Mouse (Mus musculus) retina, postnatal 1 day (tissue): ENCODE results near the gene Dyrk1a.
"Not testable (repeated sequence)": the region's sequence is repeated elsewhere in the genome, so short reads cannot be mapped to it uniquely, and the experiment has no call there.

Experiments
- DNase-seq: peaks from one replicate; pipeline ENCODE4 v3.0.0-alpha.2; 2012

Gene Dyrk1a

GRCm38 (mm10) chr16:94641799-94642198 is 72.0 kb downstream of the Dyrk1a start:
- DNase-seq = no peak

- DNase-seq = no peak
Observed at GRCm38 (mm10) chr16:94647153-94647552, 77.3 kb downstream of the Dyrk1a start.

DNA sequence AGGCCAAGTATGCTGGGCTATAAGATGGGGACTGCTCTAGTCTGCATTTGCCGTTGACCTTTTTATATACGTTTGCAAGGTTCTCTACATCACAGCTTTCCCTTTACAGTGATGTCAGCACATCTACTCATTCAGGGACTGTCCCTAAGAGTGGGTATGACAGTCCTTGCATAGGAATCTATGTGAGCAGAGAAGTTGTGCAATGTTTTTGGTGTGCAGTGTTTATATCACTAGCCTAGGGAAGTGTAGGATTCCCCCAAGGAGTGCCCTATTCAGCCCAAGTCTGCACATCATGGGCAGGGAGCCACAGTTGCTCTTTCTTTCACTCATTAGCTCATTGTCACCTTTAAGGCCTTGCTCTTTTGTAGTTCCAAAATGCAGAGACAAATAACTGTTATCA is 78.1 kb downstream of the Dyrk1a start:
- no peak for DNase-seq

DNA sequence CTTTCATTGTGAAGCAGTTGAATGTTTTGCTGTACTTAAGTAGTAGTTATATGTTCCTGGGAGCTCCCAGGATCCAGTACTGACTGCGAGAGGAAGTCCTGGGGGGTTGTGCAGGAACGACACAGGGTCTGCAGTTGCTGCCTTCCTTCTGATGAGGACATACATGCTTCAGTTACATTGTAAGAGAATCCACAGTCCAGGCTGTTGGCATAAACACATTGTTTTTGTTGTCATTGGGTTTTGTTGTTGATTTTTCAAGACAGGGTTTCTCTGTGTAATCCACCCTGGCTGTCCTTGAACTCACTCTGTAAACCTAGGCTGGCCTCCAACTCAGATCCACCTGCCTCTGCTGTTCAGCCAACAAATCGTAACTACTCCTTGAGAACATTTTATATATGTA is 80.1 kb downstream of the Dyrk1a start:
- DNase-seq = no peak

- DNase-seq = no peak
Observed at GRCm38 (mm10) chr16:94652091-94652713, 82.4 kb downstream of the Dyrk1a start.

- no peak for DNase-seq
Observed at GRCm38 (mm10) chr16:94655083-94655482, 85.3 kb downstream of the Dyrk1a start.

GRCm38 (mm10) chr16:94656891-94657290 is 87.1 kb downstream of the Dyrk1a start:
- no peak for DNase-seq

DNA sequence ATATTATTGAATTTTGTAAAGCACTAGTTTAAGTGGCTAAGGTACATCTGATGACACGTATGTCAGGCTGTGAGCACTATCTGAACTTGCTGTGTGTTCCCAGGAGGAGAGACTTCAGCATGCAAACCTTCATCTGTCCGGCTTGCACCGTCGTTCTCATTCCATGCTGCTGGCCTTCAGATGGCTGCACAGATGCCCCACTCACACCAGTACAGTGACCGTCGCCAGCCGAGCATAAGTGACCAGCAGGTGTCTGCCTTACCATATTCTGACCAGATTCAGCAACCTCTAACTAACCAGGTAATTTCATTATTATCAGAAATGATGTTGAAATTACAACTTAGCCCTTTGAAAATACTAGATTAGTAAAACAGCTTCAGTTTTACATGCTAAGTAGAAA is 89.6 kb downstream of the Dyrk1a start:
- DNase-seq = no peak

- no peak for DNase-seq
Observed at GRCm38 (mm10) chr16:94660221-94660620, 90.4 kb downstream of the Dyrk1a start.

DNA sequence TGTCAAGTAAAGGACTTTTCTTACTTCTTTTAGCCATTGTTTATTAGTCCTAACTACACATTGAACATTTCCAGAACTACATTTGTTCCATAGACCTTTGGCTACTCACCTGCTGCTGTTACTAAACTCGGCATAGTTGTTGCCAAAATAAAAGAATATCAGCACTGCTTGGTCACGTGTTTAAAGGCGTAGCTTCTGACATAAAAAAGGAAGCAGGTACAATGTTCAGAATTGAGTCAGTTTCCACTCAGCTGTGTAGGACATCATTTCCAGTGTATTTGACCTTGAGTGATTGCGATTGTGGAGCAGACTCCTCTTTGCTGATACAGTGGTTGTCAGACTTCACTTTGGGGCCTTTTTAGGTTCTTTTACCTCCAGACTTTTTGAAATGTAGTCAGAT is 97.7 kb downstream of the Dyrk1a start:
- no peak for DNase-seq

GRCm38 (mm10) chr16:94671313-94671712 is 101.5 kb downstream of the Dyrk1a start:
- DNase-seq = no peak

GRCm38 (mm10) chr16:94680924-94681323 is 111.1 kb downstream of the Dyrk1a start:
- DNase-seq = no peak

GRCm38 (mm10) chr16:94681760-94682159 is 112.0 kb downstream of the Dyrk1a start:
- no peak for DNase-seq

GRCm38 (mm10) chr16:94683960-94684359 is 114.2 kb downstream of the Dyrk1a start:
- DNase-seq = no peak

DNA sequence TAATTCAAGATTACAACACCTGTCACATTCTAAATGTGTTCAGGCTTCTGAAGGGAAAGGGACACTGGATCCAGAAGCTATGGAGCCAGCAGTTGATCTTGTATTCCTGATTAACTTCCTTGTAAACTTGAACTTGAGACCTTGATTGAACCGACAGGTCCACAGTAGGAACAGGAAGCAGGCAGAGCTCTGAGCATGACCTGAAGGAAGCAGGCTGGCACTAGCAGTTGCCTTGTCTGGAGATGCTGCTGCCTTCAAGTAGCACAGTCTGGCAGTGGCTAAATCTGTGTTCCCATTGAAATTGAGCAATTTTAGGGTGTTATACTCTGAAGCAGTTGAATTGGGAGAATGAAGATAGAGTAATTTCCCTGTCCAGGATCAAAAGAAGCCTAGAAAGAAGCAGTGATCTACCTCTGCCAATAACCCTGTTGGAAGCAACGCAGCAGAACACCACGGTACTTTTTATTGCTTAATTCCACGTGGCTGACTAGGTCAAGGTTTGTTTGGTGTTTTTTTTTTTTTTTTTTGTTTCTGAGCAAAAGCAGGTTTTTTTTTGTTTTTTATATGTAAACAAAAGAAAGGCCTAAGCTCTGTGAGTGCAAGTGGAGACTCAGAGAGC is 124.0 kb downstream of the Dyrk1a start:
- DNase-seq = no peak

- DNase-seq = no peak
Observed at GRCm38 (mm10) chr16:94697553-94697952, 127.7 kb downstream of the Dyrk1a start.

GRCm38 (mm10) chr16:94698234-94698633 is 128.4 kb downstream of the Dyrk1a start:
- DNase-seq = not testable (repeated sequence)

GRCm38 (mm10) chr16:94701141-94701540 is 131.3 kb downstream of the Dyrk1a start:
- no peak for DNase-seq

DNA sequence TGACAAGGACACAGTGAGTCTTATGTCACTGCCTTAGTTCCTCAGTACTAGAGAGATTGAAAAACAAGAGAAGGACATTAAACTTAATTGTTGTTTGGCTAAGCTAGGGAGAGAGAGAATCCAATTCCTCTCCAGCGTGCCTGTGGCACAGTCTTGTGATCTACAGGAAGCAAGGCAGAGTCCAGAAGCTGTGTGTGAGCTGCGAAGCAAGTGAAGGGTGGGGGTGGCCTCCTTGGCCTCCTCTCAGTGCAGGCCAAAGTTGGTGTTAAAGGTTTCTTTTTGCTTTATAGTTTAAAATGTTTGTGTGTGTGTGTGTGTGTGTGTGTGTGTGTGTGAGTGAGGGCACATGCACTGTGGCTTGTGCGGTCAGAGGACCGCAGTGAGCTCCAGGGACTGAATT is 132.2 kb downstream of the Dyrk1a start:
- DNase-seq = no peak

DNA sequence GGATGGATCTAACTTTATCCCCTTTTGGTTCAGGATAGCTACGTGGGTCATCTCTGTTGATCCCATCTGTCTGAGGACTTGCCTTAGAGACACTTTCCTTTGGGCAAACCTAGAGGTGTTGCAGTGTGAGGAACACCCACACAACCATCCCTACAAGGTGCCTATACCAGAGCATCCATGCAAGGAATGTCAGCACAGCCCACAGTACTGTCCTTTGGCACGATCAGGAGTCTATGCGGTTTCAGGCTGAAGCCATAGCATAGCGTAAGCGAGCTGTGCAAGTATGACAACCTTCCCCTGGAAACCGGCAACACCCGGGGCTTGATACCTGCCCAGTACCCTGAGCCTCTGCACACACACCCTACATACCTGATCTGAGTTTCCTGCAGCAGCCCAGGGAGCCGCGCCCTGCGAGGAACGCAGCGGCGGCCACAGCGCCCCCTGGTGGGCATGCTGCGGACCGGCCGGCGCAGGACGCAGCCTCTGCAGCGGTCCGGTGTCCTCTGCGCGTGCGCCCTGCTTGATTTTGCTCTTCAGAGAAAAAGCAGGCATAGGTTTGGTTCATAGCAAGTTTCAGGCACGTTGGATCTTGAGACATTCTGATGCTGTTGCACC is 143.8 kb downstream of the Dyrk1a start:
- DNase-seq = peak; percentile 82

- peak; percentile 27 for DNase-seq
Observed at GRCm38 (mm10) chr16:94714483-94714882, 144.7 kb downstream of the Dyrk1a start.

- no peak for DNase-seq
Observed at GRCm38 (mm10) chr16:94717051-94717450, 147.2 kb downstream of the Dyrk1a start.

DNA sequence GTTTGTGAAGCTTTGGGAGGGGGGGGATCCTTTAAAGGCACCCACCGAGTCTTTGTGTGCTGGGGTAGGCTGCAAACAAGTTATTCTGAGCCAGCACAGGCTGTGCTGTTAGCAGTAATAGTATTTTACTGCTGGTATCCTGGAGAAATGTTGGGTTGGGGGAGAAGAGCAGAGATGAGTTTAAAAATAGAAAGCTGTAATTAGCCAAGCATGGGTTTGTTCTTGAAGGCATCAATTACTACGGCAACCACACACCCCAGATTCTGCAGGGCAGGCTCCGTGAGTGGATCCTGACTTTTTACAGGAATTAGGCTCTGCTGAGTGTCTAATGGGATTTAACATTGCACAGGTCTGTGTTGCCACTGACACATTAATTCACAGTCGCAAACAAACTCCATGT is 149.1 kb downstream of the Dyrk1a start:
- DNase-seq = no peak

GRCm38 (mm10) chr16:94719488-94719887 is 149.7 kb downstream of the Dyrk1a start:
- no peak for DNase-seq
